In the genomic region with DNA sequence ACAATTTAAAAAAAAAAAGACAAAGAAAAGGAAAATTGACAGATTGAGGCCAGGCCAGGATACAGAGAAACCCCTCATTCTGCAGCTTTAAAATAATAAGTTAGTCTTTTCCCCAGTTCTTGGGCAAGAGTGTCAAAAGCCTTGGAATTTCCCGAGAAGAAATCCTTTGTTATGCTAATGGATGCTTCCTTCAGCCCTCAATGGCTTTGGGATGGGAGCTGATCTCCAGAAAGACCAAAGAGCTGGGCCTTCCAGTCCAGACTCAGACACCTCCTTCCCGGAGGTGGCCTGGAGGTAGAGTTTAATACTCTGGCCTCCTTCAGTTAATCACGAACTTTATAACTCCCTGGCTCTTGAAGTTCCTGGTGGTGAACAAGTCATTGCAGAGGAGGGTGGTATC, we compare ENCODE assay signal across 17 mouse cellular contexts. TPM values are rescaled to one million over a fixed set of nuclear protein-coding genes. Genes with fewer than 3 reads are reported as not detected.
DNase-seq lines count a peak whose midpoint lies in the region; ATAC-seq and TF ChIP-seq lines count a peak whose summit lies in the region.
"Had no signal": no experiment of that assay in that cellular context is flagged by ENCODE, and none has a peak within 500 bp of the region (broad histone marks: within the 10 kb centered on the region; RNA-seq: fewer than 3 reads in every experiment).

No protein-coding gene starts in this region.

- H3K9me3 ChIP-seq in lung, embryonic 16.5 days (ENCODE audit: control insufficient read depth, low read length), result no peaks in the 10 kb centered on the region
- H3K9me3 ChIP-seq in midbrain, embryonic 15.5 days, result no peaks in the 10 kb centered on the region

- 27% methylated on average over 3 of the region's 3 CpGs for WGBS in heart, adult 2 months
- 35% methylated on average over 3 of the region's 3 CpGs for WGBS in lung, embryonic 16.5 days
- 3% methylated on average over 3 of the region's 3 CpGs for WGBS in midbrain, embryonic 15.5 days

- H3K4me3 ChIP-seq in heart, adult 2 months, result no peak overlapping the region
- H3K4me3 ChIP-seq in lung, embryonic 16.5 days (ENCODE audit: low read length), result no peak overlapping the region
- H3K4me3 ChIP-seq in embryonic fibroblast, embryonic 13.5 days (ENCODE audit: insufficient read depth, low read length), result no peak overlapping the region
- no peak overlapping the region for H3K4me3 ChIP-seq in midbrain, embryonic 15.5 days

- H3K4me2 ChIP-seq in lung, embryonic 16.5 days (ENCODE audit: low read depth, low read length), result no peak overlapping the region
- H3K4me2 ChIP-seq in midbrain, embryonic 15.5 days, result no peak overlapping the region
- H3K4me2 ChIP-seq: heart, embryonic 11.5 days had no signal

- intact Hi-C loops in heart, adult 2 months (cut with DNase I), result loop anchor here (2.0 to 10.0 kb wide), 2 partner anchors 136 to 374 kb away; a partner anchor contains a TSS
- intact Hi-C loops in heart, postnatal 10 days (cut with DNase I), result loop anchor here (1.0 kb wide), 1 partner anchor 203 kb away; no protein-coding TSS in a partner anchor

- no peaks in the 10 kb centered on the region for H3K27me3 ChIP-seq in heart, adult 2 months (ENCODE audit: control insufficient read depth, insufficient read depth, low read length)
- no peaks in the 10 kb centered on the region for H3K27me3 ChIP-seq in lung, embryonic 16.5 days (ENCODE audit: control insufficient read depth, insufficient read depth, low read depth, low read length)
- no peaks in the 10 kb centered on the region for H3K27me3 ChIP-seq in midbrain, embryonic 15.5 days (replicated peaks)

- H3K4me1 ChIP-seq in heart, adult 2 months (ENCODE audit: control insufficient read depth, insufficient read depth, low read length), result peaks cover 25% of the 10 kb centered on the region
- H3K4me1 ChIP-seq in lung, embryonic 16.5 days (replicated peaks; ENCODE audit: control insufficient read depth, insufficient read depth, low read length), result peaks cover 26% of the 10 kb centered on the region
- peaks cover 7% of the 10 kb centered on the region for H3K4me1 ChIP-seq in embryonic fibroblast, embryonic 13.5 days (ENCODE audit: control insufficient read depth, insufficient read depth, low read length)
- H3K4me1 ChIP-seq in midbrain, embryonic 15.5 days, result peaks cover 26% of the 10 kb centered on the region

- TF ChIP-seq CTCF in heart, adult 2 months (IDR thresholded peaks at IDR 0.05), result no peak
- no peak for TF ChIP-seq CTCF in embryonic fibroblast, embryonic 13.5 days (IDR thresholded peaks at IDR 0.05; ENCODE audit: borderline replicate concordance, insufficient read depth, low read length)

- H3K9ac ChIP-seq in heart, adult 2 months (ENCODE audit: low read depth, low read length), result no peak overlapping the region
- H3K9ac ChIP-seq in lung, embryonic 16.5 days (ENCODE audit: low read length), result no peak overlapping the region
- no peak overlapping the region for H3K9ac ChIP-seq in midbrain, embryonic 15.5 days

- TF ChIP-seq POLR2A in heart, adult 2 months (IDR thresholded peaks at IDR 0.05; ENCODE audit: insufficient read depth, low read depth, low read length), result no peak
- no peak for TF ChIP-seq POLR2A in embryonic fibroblast, embryonic 13.5 days (IDR thresholded peaks at IDR 0.05; ENCODE audit: low read depth, low read length)

- H3K27ac ChIP-seq in heart, adult 2 months, result peak overlapping the region; percentile 84
- peak overlapping the region; percentile 89 for H3K27ac ChIP-seq in lung, embryonic 16.5 days (ENCODE audit: low read length)
- H3K27ac ChIP-seq in embryonic fibroblast, embryonic 13.5 days (ENCODE audit: insufficient read depth, low read length), result peak overlapping the region; percentile 22; the same call in 1 of the 2 replicates
- H3K27ac ChIP-seq in midbrain, embryonic 15.5 days, result peak overlapping the region; percentile 39; the same call in 1 of the 2 replicates

- DNase-seq in heart, adult 2 months, result no peak
- DNase-seq in heart, postnatal 10 days, result no peak
- no peak for DNase-seq in lung, adult 18-20 months
- DNase-seq in right cerebral cortex, postnatal 14 days, result no peak
- DNase-seq in heart, adult 18-20 months, result no peak

- ATAC-seq in lung, embryonic 16.5 days (ENCODE audit: low read depth), result no peak
- ATAC-seq in midbrain, embryonic 15.5 days (replicated peaks), result no peak

- H3K79me2 ChIP-seq in heart, adult 2 months (replicated peaks; ENCODE audit: control insufficient read depth, insufficient read depth, low read length), result no peaks in the 10 kb centered on the region

- 0 out of 2 replicates have a peak, but pooled peaks cover 5% of the 10 kb centered on the region for H3K36me3 ChIP-seq in heart, adult 2 months (ENCODE audit: control insufficient read depth, insufficient read depth, low read length)
- no peaks in the 10 kb centered on the region for H3K36me3 ChIP-seq in lung, embryonic 16.5 days (ENCODE audit: control insufficient read depth, insufficient read depth, low read length)
- no peaks in the 10 kb centered on the region for H3K36me3 ChIP-seq in midbrain, embryonic 15.5 days (replicated peaks)

- no peak for TF ChIP-seq EP300 in heart, adult 2 months (IDR thresholded peaks at IDR 0.05; ENCODE audit: insufficient read depth, low read depth, low read length)

RNA-seq across cellular contexts. Expression of a gene that starts 36.8 kb away (rescaled TPM):
- total RNA-seq in heart, adult 2 months (2021), result not detected
- not detected in 2 replicates for polyA plus RNA-seq in heart, adult 2 months (2012; rRNA removed)
- not detected for total RNA-seq in heart, postnatal 10 days (2021)
- polyA plus RNA-seq in lung, embryonic 16.5 days (2015; fragmentation: Nextera tagmentation; extraction: Ambion mirVana), result not detected in 2 replicates
- not detected in 2 replicates for polyA plus RNA-seq in embryonic fibroblast, embryonic 13.5 days (2011; ENCODE audit: insufficient read length, low read depth, missing spikeins)
- polyA plus RNA-seq in midbrain, embryonic 15.5 days (2015; fragmentation: Nextera tagmentation; extraction: Ambion mirVana), result not detected in 2 replicates
- not detected for total RNA-seq in heart, adult 18-20 months (2021)
- total RNA-seq: adrenal gland, postnatal 10 days; gastrocnemius, adult 18-20 months; left cerebral cortex, adult 8-10 months; liver, adult 2 months had no signal
- polyA plus RNA-seq: C2C12; heart, embryonic 11.5 days; intestine, embryonic 14.5 days; liver, adult 2 months; stomach, embryonic 16.5 days; urinary bladder, adult 2 months had no signal

RNA-seq across cellular contexts. Expression of a gene that starts 44.7 kb away (rescaled TPM):
- total RNA-seq in heart, adult 2 months (2021), result 1 to 10 TPM; 2.7 to 3.5 TPM
- polyA plus RNA-seq in heart, adult 2 months (2012; rRNA removed), result 6.1 and 7.4 TPM in 2 replicates
- 1 to 10 TPM; 4.8 to 5.6 TPM for total RNA-seq in heart, postnatal 10 days (2021)
- polyA plus RNA-seq in lung, embryonic 16.5 days (2015; fragmentation: Nextera tagmentation; extraction: Ambion mirVana), result 11.9 and 12.4 TPM in 2 replicates
- 2.1 and 2.3 TPM in 2 replicates for polyA plus RNA-seq in embryonic fibroblast, embryonic 13.5 days (2011; ENCODE audit: insufficient read length, low read depth, missing spikeins)
- 11.5 and 12.8 TPM in 2 replicates for polyA plus RNA-seq in midbrain, embryonic 15.5 days (2015; fragmentation: Nextera tagmentation; extraction: Ambion mirVana)
- total RNA-seq in heart, adult 18-20 months (2021), result 1 to 10 TPM; 3.0 to 3.2 TPM

Comparison
In these comparisons a context has a peak if more than half of its experiments do, and no peak if none do; other contexts are left out.
1. H3K27ac ChIP-seq: peak in every context shown above with its lines; median percentile 89 in lung, embryonic 16.5 days; 84 in heart, adult 2 months; 39 in midbrain, embryonic 15.5 days; 22 in embryonic fibroblast, embryonic 13.5 days.